Mouse (Mus musculus) MEL-GATA-1-ER (cell line): ENCODE measurements around the gene Erbb2.
A peak's percentile ranks its signal among the peaks of the same experiment; 100 is the strongest.

Experiments
- DNase-seq: peaks from one replicate; pipeline ENCODE4 v3.0.0-alpha.2; 2012; ENCODE audit warnings: low read depth; ENCODE audit errors: extremely low read depth

Erbb2 gene

DNA sequence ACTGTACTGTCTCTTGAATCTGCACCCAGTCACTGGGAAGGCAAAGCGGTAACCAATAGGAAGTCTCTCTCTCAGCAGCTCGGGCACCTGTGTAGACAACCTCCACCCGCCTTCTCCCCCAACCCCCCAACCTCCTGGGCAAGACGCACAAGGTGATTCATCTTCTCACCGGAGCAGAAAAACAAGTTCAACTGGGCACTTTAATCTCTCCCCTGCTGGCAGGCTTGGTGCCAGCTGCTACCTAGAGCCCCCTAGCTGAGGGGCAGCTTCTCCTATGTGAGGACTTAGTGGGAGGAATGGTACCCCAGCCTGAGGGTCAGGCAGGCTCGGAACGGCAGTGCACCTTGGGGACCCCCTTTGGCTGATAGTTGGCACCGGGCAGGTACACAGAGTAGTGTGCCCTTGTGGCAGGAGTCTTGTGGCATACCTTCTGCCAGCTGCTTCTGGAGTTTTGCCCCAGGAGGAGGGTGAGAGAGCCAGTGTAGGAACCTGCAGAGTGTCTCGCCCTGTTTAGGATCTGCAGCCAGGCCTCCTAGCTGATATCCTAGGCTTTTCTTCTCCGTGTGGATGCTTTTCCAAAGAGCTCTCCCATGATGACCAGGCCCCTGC is 6.8 kb downstream of the Erbb2 start:
- no peak for DNase-seq

- no peak for DNase-seq
These were observed 14.3 kb downstream of the Erbb2 start for GRCm38 (mm10) chr11:98426592-98426991.

DNA sequence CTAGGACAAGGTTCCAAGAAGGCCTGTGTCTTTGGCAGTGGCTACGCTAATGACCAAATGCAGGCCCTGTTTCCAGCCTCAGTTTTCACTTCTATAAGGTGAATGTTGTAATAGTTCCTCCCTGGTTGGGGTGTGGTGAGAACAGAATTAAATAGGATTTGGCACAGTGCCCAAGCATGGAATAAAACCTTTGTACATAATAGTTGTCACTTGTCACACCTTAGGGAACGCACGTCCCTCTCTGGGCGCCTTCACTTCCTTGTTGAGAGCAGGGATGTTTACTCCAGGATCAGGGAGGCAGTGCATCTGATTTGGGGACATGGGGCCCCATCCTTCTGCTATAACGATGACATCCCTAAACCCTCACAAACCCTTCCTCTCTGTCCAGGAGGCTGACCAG is 16.2 kb downstream of the Erbb2 start:
- no peak for DNase-seq

GRCm38 (mm10) chr11:98431743-98432502 is 19.7 kb downstream of the Erbb2 start:
- DNase-seq, result no peak

DNA sequence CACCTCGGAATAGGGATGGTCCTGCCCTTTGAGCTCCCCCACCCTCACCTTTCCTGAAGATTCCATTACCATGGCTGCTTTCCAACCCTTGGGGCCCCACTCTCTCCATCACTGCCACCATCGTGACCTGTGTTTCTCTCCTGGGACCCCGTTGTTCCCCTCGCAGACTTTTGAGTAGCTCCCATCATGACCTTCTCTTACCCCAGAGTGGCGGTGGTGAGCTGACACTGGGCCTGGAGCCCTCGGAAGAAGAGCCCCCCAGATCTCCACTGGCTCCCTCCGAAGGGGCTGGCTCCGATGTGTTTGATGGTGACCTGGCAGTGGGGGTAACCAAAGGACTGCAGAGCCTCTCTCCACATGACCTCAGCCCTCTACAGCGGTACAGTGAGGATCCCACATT is 23.5 kb downstream of the Erbb2 start:
- no peak for DNase-seq

DNA sequence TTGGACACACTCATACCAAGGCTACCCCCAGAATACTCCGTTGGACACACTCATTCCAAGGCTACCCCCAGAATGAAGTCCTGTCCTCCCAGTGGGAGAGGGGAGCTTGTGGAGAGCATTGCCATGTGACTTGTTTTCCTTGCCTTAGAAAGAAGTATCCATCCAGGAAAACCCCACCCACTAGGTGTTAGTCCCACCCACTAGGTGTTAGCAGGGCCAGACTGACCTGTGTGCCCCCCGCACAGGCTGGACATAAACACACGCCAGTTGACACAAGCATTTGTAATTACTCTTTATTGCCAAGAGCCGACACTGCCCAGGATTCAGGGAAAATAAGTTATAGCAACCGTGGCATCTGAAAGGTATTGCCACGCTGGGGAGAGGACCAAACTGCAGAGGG is 25.2 kb downstream of the Erbb2 start:
- no peak for DNase-seq

DNA sequence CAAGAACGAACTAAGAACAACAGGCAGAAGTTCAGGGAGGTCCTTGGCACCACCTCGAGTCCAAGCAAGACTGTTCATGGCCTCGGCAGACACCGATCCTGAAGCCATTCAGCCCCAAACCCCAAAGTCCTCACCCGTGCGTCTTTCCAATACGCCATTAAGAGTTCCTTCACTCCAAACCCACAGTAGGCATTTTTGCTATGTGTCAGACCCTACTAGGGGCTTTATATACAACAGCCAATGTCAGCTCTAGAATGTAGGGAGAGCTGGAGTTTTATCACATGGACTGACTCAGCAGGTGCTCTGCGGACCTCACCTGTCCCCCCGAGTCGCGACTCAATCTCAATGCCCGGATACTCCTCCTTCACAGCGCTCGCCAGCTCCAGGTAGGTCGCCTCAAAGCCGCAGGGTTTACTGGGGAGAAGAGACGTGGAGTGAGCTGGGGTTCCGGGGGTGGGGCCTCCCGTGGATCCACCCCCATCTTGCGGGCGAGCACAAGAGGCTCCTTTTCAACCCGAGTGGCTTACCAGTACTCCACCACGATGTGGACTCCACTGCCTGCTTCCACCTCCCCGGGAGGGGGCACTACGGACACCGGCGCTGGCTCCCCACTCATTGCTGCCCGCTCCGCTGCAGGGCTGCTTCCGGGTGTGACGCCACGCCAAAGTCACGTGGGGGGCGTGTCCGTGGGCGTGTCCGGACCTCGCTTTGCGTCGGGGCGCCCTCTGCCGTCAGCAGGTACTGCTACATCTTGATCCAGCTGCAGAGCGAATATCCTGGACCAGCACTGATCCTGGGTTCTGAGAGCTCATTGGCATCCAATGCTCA is 26.3 kb downstream of the Erbb2 start, which contains the start of gene Mien1:
Gene Mien1, minus strand, starts transcription at position 661 of the 828 bp plus-strand sequence.
- DNase-seq, result peak; percentile 50

DNA sequence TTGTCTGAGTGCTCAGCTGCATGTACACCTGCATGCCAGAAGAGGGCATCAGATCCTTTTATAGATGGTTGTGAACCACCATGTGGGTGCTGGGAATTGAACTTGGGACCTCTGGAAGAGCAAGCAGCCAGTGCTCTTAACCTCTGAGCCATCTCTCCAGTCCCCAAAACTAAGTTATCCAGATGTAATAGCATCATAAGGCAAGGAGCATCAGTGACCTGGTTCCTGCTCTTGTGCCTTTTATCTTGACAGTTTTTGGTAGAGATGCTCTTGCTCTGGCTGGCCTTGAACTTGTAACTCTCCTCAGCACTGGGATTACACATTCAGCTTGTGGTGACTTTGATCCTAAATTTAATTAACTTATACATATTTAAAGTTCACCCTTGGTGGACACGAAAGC is 31.4 kb downstream of the Erbb2 start:
- no peak for DNase-seq

GRCm38 (mm10) chr11:98445238-98445637 is 33.0 kb downstream of the Erbb2 start:
- no peak for DNase-seq

- DNase-seq, result no peak
These were observed 33.4 kb downstream of the Erbb2 start for GRCm38 (mm10) chr11:98445679-98446078.

GRCm38 (mm10) chr11:98446213-98446561 is 33.9 kb downstream of the Erbb2 start, which contains the start of gene Grb7:
Gene Grb7, plus strand, starts transcription at chr11:98446394.
- no peak for DNase-seq

GRCm38 (mm10) chr11:98446562-98447474 is 34.5 kb downstream of the Erbb2 start:
- no peak for DNase-seq

DNA sequence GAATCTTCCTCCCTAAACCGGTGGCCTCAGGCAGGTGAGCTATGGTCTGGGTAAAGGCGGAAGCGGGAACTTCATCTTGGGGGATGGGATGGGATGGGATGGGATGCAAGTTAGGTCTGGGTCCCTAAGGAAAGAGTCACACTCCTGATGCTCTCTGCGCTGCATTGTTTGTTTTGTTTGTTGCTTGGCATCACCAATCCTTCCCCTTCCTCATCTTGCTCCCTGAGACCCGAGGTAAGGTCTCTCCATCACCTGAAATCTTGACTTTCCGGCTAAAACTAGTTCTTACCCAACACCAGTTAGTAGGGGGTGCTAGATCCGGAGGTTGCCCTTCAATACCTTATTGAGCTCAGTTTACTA is 35.2 kb downstream of the Erbb2 start:
- no peak for DNase-seq

DNA sequence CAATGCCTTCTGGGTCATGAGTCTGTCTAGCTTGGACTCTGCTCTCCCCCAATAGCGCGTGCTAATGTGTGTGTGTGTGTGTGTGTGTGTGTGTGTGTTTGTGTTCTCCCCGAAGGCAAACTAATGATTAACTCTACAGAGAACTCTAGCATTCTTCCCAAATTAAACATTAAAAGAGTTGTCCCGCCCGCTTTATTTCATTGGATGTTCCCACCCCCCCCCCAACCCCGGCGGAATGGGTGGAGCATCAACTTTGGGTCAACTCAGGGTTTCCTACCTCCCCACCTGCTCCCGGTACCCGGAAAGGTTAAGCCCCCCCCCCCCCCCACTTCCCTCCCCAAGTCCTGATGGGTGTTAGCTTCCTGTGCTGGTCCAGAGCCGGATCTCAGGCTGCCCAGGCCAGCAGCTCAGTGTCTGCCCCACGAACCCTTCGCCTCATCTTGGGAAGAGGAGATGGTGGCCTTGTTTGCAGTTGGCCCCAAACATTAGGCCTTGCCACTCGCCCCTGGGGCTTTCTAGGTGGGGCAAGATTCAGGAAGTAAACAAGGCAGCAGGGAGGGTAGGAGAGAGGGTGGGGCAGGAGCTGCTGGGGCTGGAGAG is 36.0 kb downstream of the Erbb2 start:
- DNase-seq, result peak; percentile 18

DNA sequence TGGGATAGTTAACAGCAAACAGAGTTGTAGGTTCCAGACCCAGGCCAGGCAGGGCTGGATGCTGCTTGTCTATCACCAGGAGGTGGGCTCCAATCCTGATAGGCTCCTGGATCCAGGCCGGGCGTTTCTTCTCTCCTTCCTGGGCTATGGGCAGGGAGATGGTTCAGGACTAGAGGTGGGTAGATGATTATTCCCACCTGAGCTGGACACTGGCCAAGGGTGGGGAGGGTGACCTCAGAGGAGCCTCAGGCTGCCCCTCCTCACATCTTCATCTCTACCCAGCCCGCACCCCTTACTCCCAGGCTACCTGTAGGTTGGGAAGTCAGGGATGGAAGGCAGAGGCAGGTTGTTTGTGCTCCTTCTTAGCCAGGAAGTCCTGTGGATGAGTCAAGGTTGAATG is 37.1 kb downstream of the Erbb2 start:
- DNase-seq, result no peak

GRCm38 (mm10) chr11:98449921-98450771 is 37.9 kb downstream of the Erbb2 start:
- DNase-seq, result no peak

- peak; percentile 26 for DNase-seq
These were observed 43.2 kb downstream of the Erbb2 start for GRCm38 (mm10) chr11:98455484-98455883.

GRCm38 (mm10) chr11:98456545-98456944 is 44.3 kb downstream of the Erbb2 start:
- DNase-seq, result no peak

DNA sequence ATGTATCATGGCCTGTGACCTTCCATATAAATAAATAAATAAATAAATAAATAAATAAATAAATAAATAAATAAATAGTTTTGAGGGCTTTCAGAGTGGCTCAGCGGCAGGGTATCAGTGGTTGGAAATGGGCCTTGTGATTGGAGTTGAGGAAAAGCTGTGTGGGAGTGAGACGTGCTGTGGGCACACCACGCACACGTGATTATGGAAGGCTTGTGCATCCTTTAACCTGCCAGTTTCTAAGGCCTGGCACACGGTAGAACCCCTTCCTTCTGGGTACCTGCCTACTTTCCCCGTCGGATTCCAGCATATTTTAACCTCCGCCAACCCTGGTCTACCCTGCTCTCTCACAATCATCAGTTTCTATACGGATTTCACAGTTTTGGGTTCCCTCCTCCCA is 44.7 kb downstream of the Erbb2 start:
- no peak for DNase-seq
